Mouse (Mus musculus): ENCODE measurements at regions not wholly inside any gene's neighbourhood (a gene's known extent, or its start where the extent isn't known, plus 50 kb on each side); places are given as distances from the start of the nearest gene placed in this dataset.

- no peak for TF ChIP-seq POLR2A (IDR thresholded peaks at IDR 0.05; ENCODE audit: extremely low read depth, insufficient read depth, low read length)
- no peak for TF ChIP-seq CTCF (IDR thresholded peaks at IDR 0.05; ENCODE audit: low read depth, low read length)
Measured at GRCm38 (mm10) chr14:55386773-55387172, 91.8 kb upstream of the Dhrs4 start.

Measured in liver, adult 2 months (tissue).